In the genomic region with DNA sequence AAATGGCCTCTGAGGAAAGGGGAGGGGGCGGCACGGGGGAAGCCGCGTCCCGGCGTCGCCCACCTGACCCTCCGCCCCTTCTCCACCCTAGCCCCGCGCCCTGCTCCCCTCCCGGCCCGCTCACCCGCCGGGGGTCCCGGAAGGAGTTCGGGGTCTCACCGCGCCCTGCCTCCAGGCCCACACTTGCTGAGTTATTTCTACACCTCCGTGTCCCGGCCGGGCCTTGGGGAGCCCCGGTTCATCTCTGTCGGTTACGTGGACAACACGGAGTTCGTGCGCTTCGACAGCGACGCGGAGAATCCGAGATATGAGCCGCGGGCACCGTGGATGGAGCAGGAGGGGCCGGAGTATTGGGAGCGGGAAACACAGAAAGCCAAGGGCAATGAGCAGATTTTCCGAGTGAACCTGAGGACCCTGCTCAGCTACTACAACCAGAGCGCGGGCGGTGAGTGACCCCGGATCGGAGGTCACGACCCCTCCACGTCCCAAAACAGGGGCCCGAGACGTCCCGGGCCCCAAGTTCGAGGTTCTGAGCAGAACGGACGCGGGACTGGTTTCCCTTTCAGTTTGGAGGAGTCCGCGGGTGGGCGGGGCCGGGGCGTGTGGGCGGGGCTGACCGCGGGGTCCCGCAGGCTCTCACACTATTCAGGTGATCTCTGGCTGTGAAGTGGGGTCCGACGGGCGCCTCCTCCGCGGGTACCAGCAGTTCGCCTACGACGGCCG, we compare ENCODE assay signal across 9 mouse cellular contexts. TPM values are rescaled to one million over a fixed set of nuclear protein-coding genes. Genes with fewer than 3 reads are reported as not detected.
DNase-seq lines count a peak whose midpoint lies in the region; ATAC-seq and TF ChIP-seq lines count a peak whose summit lies in the region.
"Had no signal": no experiment of that assay in that cellular context is flagged by ENCODE, and none has a peak within 500 bp of the region (broad histone marks: within the 10 kb centered on the region; RNA-seq: fewer than 3 reads in every experiment).

No protein-coding gene starts in this region.

- no peak for DNase-seq in layer of hippocampus, adult 2 months (ENCODE audit: low spot score in 2 of 2)
- no peak for DNase-seq in layer of hippocampus, adult 18-20 months (ENCODE audit: low spot score in 2 of 2)
- peak; percentile 26 for DNase-seq in heart, adult 8-10 months (ENCODE audit: low spot score)
- peak; percentile 12 to 41 for DNase-seq in kidney, adult 8-10 months
- DNase-seq in lung, postnatal 0 days (ENCODE audit: low spot score), result peak; percentile 62
- peak; percentile 17 for DNase-seq in ovary, postnatal 14 days (ENCODE audit: low spot score)
- DNase-seq in urinary bladder, postnatal 25 days (ENCODE audit: low spot score), result peak; percentile 35

- no peak for TF ChIP-seq CTCF in layer of hippocampus, adult 2 months (conservative IDR thresholded peaks at IDR 0.05)
- no peak for TF ChIP-seq CTCF in cortical plate, adult 2 months (IDR thresholded peaks at IDR 0.05; ENCODE audit: extremely low read depth, insufficient read depth, low read length)
- TF ChIP-seq CTCF in lung, postnatal 0 days (IDR thresholded peaks at IDR 0.05), result no peak

- H3K4me3 ChIP-seq in layer of hippocampus, adult 2 months, result peak overlapping the region; percentile 61
- H3K4me3 ChIP-seq in cortical plate, adult 2 months (ENCODE audit: insufficient read depth, low read length), result peak overlapping the region; percentile 17
- peak overlapping the region; percentile 80 for H3K4me3 ChIP-seq in lung, postnatal 0 days (ENCODE audit: low read depth, low read length)

- WGBS in lung, postnatal 0 days, result 2% methylated on average over 61 of the region's 70 CpGs

- H3K27me3 ChIP-seq in lung, postnatal 0 days (replicated peaks; ENCODE audit: insufficient read depth, low read length), result no peaks in the 10 kb centered on the region

- peak overlapping the region; percentile 5; the same call in 1 of the 2 replicates for H3K27ac ChIP-seq in layer of hippocampus, adult 2 months
- H3K27ac ChIP-seq in cortical plate, adult 2 months (ENCODE audit: insufficient read depth, low read length), result no peak overlapping the region
- H3K27ac ChIP-seq in lung, postnatal 0 days (ENCODE audit: low read length), result 0 out of 2 replicates have a peak overlapping the region, but pooled peaks have one; percentile 43

- peak overlapping the region; percentile 96 for H3K4me2 ChIP-seq in lung, postnatal 0 days (replicated peaks; ENCODE audit: low read depth, low read length)

- no peak for TF ChIP-seq EP300 in lung, postnatal 0 days (IDR thresholded peaks at IDR 0.05)

- peak overlapping the region; percentile 62 for H3K9ac ChIP-seq in lung, postnatal 0 days (replicated peaks; ENCODE audit: low read depth)

- H3K4me1 ChIP-seq in cortical plate, adult 2 months (ENCODE audit: control insufficient read depth, insufficient read depth, low read length), result no peaks in the 10 kb centered on the region
- H3K4me1 ChIP-seq in lung, postnatal 0 days (ENCODE audit: insufficient read depth, low read depth, low read length), result no peaks in the 10 kb centered on the region

- TF ChIP-seq POLR2A in cortical plate, adult 2 months (IDR thresholded peaks at IDR 0.05; ENCODE audit: extremely low read depth, insufficient read depth, low read length), result no peak

- H3K9me3 ChIP-seq in lung, postnatal 0 days (ENCODE audit: low read length), result no peaks in the 10 kb centered on the region

- no peaks in the 10 kb centered on the region for H3K36me3 ChIP-seq in lung, postnatal 0 days (ENCODE audit: insufficient read depth, low read length)

- peak; percentile 65 for ATAC-seq in lung, postnatal 0 days

RNA-seq across cellular contexts. Expression of gene H2-Q4, which starts 0.5 kb away (rescaled TPM):
- total RNA-seq in layer of hippocampus, adult 2 months (2021), result 1 to 10 TPM; 1.7 to 2.3 TPM
- 1 to 10 TPM; 1.5 to 2.4 TPM for total RNA-seq in layer of hippocampus, adult 18-20 months (2021)
- polyA plus RNA-seq in cortical plate, adult 2 months (2012; rRNA removed), result 6.2 and 6.5 TPM in 2 replicates
- total RNA-seq in heart, adult 8-10 months (2022), result 10 to 100 TPM; 14.6 to 22.3 (median 16.7) TPM
- 8.1 and 8.9 TPM in 2 replicates for polyA plus RNA-seq in lung, postnatal 0 days (2015; fragmentation: Nextera tagmentation; extraction: Ambion mirVana)

RNA-seq across cellular contexts. Expression of gene H2-Q2, which starts 37.8 kb away (rescaled TPM):
- total RNA-seq in layer of hippocampus, adult 2 months (2021), result under 1 TPM in 1 of 2 experiments, not detected in 1; 0.38 TPM
- total RNA-seq in layer of hippocampus, adult 18-20 months (2021), result under 1 TPM; 0.46 to 0.50 TPM
- 0.57 and 0.96 TPM in 2 replicates for polyA plus RNA-seq in cortical plate, adult 2 months (2012; rRNA removed)
- 1 to 10 TPM in 2 of 4 experiments, under 1 TPM in 2; 0.84 to 1.3 (median 1.1) TPM for total RNA-seq in heart, adult 8-10 months (2022)
- 10.3 and 10.4 TPM in 2 replicates for polyA plus RNA-seq in lung, postnatal 0 days (2015; fragmentation: Nextera tagmentation; extraction: Ambion mirVana)
- total RNA-seq: neutrophil, adult 5-6 weeks had no signal

RNA-seq across cellular contexts. Expression of gene H2-Q6, which starts 44.8 kb away (rescaled TPM):
- total RNA-seq in layer of hippocampus, adult 2 months (2021), result not detected
- total RNA-seq in layer of hippocampus, adult 18-20 months (2021), result under 1 TPM; 0.20 to 0.52 TPM
- 1.2 and 1.7 TPM in 2 replicates for polyA plus RNA-seq in cortical plate, adult 2 months (2012; rRNA removed)
- total RNA-seq in heart, adult 8-10 months (2022), result 1 to 10 TPM; 3.8 to 8.0 (median 4.4) TPM
- 0.74 and 0.86 TPM in 2 replicates for polyA plus RNA-seq in lung, postnatal 0 days (2015; fragmentation: Nextera tagmentation; extraction: Ambion mirVana)

RNA-seq across cellular contexts. Expression of gene H2-Q7, which starts 59.1 kb away (rescaled TPM):
- total RNA-seq in layer of hippocampus, adult 2 months (2021), result under 1 TPM; 0.69 to 0.79 TPM
- total RNA-seq in layer of hippocampus, adult 18-20 months (2021), result under 1 TPM; 0.54 to 0.63 TPM
- 1.2 and 1.9 TPM in 2 replicates for polyA plus RNA-seq in cortical plate, adult 2 months (2012; rRNA removed)
- 1 to 10 TPM; 2.5 to 4.7 (median 3.2) TPM for total RNA-seq in heart, adult 8-10 months (2022)
- polyA plus RNA-seq in lung, postnatal 0 days (2015; fragmentation: Nextera tagmentation; extraction: Ambion mirVana), result 3.1 and 4.0 TPM in 2 replicates

RNA-seq across cellular contexts. Expression of gene H2-Q1, which starts 59.7 kb away (rescaled TPM):
- total RNA-seq in layer of hippocampus, adult 2 months (2021), result under 1 TPM; 0.13 to 0.47 TPM
- under 1 TPM; 0.15 to 0.25 TPM for total RNA-seq in layer of hippocampus, adult 18-20 months (2021)
- polyA plus RNA-seq in cortical plate, adult 2 months (2012; rRNA removed), result 0.68 and 0.88 TPM in 2 replicates
- 1 to 10 TPM in 3 of 4 experiments, under 1 TPM in 1; 0.53 to 1.5 (median 1.4) TPM for total RNA-seq in heart, adult 8-10 months (2022)
- polyA plus RNA-seq in lung, postnatal 0 days (2015; fragmentation: Nextera tagmentation; extraction: Ambion mirVana), result 0.11 and 0.19 TPM in 2 replicates

Comparison
In these comparisons a context has a peak if more than half of its experiments do, and no peak if none do; other contexts are left out.
1. DNase-seq: peak in heart, adult 8-10 months (single experiment), kidney, adult 8-10 months (2 of 2), lung, postnatal 0 days (single experiment), ovary, postnatal 14 days (single experiment) and urinary bladder, postnatal 25 days (single experiment); none in layer of hippocampus, adult 2 months (0 of 2) and layer of hippocampus, adult 18-20 months (0 of 2).
2. H3K4me3 ChIP-seq: peak in every context shown above with its lines; median percentile 80 in lung, postnatal 0 days; 61 in layer of hippocampus, adult 2 months; 17 in cortical plate, adult 2 months.
3. RNA of gene H2-Q4, which starts 0.5 kb away (total RNA-seq): 14.6 to 22.3 TPM in heart, adult 8-10 months; 1.5 to 2.4 TPM in layer of hippocampus, adult 18-20 months and 1.7 to 2.3 TPM in layer of hippocampus, adult 2 months; every median in the first group is over 4 times any median in the second.